Mouse (Mus musculus): ENCODE measurements around the gene Fkbp2.

The Fkbp2 gene

DNA sequence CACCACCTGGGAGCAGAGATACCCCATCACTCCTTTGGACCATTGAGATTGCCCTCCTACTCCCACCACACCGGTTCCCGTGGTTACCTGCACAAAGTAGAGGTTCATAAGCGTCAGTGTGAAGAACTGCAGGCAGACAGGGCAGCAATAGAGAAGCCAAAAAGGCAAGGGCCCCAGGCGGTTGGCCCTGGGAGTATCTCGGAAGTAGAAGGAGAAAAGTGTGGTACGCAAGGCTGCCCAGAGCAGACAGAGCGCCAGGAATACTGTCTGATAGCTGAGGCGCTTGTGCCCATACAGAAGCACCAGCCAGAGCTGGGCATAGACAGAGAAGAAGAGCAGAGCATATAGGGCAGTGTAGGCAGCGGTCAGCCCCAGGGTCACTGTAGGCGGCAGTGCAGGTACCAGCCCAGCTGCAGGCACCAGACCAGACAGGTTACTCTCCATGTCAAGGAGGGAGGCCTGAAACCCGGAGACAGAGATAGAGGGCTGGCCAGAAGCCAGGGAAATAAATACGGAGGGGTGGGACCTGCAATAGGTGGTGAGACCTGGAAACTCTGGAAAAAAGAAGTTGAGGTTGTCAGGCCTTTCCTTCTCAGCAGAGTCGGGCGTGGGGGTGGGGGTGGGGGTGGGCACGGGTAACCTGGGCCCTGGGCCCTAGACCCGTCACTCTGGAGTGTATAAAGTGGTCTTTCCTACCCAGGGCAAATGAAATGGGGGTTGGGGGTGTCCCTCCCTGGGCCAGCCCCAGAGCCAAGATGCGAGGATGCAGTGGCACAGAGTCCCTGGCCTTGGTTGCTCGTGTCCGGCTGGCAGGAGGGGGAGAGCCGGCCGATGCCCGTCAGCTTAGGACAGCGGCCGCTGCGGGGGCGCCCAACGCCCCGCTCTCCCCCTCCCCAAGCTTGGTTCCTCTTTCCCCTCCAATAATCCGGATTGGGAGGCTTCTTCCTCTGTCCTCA is 39.6 kb downstream of the Fkbp2 start:
- no peak for DNase-seq (ENCODE audit: low spot score in 2 of 2)

DNA sequence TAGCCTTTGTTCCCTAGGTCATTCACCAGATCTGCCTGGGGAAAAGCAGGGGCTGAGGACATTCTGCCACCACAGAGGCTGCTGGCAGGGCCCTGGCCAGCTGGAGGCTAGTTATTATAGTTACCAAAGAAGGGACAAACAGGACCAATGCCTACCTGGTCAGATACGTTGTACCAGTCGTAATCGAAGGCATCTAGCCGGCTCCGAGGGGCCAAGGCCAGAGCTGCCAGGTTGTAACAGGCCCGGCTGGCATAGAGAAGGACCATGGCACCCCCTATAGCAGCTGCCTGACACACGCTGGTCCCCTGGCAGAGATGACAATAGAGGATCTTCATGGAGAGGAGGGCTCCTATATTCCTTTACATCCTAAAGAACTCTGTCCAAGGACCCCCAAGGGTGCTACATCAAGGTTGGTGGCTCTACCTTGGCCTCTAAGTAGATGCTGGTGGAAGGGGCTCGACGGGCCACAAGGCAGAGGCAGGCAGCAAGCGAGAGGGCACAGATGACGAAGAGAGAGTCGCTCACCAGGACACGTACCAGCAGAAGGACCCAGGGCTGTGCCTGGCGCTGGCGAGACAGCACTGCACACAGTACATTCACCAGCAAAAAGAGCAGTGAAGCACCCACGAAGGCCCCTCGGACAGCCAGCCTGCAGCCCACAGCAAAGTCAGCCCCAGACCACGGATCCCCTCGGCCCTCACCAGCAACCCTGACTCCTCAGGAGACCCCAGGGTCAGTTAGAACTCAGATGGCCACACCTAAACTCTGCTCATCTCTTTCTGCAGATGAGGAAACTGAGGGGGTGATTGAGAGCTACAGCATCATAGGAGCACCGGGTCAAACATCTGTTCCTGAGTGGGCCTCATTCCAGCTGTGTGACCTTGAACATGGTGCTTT is 40.9 kb downstream of the Fkbp2 start:
- DNase-seq (ENCODE audit: low spot score in 2 of 2) = no peak

DNA sequence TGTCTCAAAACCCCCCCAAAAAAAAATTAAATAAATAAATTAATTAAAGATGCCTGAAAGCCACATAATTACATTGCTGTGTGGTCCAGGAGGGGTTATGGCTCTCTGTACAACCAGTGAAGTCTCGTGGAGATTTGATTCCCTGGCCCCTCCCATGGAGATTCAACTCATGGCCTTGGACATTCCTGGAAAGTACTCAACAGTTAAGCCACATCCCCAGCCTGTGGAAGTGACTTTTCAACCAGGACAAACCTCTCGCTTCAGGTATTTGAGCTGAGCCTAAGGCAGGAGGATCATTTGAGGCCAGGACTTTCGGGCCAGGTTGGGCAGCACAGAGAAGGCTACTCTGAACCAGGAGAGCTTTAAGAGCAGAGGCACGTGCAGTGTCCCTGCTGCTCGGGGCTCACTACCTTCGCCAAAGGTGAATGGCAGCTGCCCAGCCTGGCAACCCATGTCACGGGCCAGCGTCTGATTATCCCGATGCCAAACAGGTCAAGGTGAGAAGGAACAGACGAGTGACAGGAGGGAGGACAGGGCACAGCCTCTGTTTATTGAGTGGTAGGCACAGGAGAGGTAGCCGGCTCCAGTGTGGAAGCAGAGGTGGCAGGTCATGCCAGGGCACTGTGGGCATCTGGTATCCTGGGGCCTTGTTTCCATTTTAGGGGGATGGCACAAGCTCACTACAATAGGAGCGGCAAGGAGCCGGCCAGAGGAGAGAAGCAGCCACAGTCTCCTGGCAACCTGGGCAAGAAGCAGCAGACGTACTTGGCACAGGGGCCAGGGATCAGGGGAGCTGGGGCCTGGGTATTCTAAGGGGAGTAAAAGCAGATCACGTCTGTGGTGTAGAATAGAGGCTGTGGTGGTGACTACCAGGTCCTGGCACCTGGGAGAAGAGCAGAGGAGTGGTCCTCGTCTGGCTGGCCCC is 42.5 kb downstream of the Fkbp2 start:
- DNase-seq (ENCODE audit: low spot score in 2 of 2) = no peak

DNA sequence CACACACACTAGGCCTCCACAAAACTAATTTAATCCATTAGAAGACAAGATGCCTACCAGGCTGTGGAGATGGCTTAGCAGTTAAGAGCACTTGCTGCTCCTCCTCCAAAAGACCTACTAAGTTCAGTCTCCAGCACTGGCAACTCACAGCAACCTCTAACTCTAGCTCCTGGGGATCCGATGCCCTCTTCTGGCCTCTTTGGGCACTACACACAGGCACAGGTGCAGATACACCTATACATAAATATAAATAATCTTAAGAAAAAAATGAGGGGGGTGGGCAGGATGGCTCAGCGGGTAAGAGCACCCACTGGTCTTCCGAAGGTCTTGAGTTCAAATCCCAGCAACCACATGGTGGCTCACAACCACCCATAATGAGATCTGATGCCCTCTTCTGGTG is 44.0 kb downstream of the Fkbp2 start:
- DNase-seq (ENCODE audit: low spot score in 2 of 2) = no peak

DNA sequence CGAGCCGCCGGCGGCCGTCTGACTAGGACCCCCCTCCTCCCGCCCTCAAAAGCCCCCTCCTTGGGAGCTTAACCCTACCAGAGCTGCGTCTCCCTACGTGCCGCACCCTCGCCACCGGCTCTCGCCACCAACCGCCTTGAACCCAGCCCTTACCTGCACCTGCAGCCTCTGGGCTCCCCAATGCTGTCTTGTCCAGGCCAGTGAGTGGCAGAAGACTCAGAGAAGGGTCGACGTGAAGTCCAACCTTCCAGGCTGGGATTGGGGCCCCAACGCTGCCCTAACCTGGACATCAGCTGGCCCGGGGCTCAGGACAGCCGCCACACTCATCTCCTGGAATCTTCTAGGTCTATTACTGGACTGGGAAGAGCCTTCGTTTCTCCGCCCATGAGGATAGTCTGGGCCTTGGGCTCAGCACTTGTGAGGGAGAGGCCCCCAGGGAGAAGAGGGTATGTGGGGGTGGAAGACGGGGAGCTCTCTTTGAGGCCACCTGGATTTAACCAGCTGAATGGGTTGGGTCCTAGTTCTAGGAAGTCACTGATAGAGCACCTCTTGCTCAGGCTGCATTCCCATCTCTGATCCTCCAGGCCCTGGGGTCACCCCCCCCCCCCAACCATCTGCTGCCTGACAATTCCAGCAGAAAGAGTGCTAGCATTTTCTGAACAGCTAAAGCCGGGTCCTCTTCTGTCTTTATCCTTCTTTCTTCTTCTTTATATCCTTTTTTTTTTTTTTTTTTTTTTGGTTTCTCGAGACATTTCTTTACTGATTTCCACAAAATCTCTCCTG is 45.9 kb downstream of the Fkbp2 start, which contains the start of gene Kcnk4:
Kcnk4 (minus strand) TSS at position 321 of the 783 bp plus-strand sequence.
- no peak for DNase-seq (ENCODE audit: low spot score in 2 of 2)

DNA sequence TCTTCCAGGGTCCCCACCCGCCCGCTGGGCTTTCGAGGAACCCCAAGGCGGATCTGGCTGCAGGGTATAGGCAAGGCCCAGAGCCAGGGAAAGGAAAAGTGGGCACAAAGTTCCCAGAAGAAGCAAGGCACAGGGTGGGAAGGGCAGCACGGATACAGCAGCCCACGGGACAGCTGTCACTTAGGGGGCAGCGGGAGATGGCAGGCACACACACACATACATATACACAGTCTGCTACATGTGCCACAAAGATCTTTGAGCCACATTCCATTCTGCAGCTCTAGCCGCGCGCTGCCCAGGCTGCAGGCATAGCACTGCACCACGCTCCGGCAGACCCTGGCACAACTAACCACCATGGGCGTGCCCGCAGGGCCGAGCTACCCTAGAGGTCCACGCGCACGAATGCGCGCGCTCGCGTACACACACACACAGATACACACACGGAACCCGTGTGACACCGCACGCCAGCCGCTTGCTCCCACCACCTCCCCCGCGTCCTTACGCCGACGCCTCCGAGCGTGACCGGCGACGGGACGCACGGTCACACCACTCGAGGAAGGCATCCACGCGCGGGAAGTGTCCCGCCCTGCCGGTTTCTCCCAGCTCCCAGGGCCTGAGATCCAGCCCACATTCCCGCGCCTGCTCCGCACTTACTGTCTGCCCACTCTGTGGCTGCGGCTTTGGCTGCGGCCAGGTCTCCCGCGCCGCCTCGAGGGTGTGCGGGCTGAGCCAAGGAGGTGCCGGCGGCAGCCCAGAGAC is 46.7 kb downstream of the Fkbp2 start:
- DNase-seq (ENCODE audit: low spot score in 2 of 2) = peak in 1 of 2 experiments; percentile 49

DNA sequence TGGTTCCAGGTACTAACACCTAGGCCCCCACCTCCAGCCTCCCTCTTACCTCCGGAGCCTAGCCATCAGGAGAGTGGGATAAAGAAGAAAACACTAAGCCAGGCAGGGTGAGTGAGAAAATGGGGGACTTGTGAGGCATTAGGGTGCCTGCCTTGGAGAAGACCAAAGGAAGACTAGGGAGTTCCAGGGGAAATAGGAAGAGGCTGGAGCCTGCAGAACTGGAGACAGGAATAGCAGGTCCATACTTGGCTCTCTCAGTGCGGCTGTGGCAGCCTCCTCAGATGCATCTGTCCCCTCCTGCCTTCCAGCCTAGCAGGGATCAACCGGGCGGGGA is 47.2 kb downstream of the Fkbp2 start:
- DNase-seq (ENCODE audit: low spot score in 2 of 2) = no peak

DNA sequence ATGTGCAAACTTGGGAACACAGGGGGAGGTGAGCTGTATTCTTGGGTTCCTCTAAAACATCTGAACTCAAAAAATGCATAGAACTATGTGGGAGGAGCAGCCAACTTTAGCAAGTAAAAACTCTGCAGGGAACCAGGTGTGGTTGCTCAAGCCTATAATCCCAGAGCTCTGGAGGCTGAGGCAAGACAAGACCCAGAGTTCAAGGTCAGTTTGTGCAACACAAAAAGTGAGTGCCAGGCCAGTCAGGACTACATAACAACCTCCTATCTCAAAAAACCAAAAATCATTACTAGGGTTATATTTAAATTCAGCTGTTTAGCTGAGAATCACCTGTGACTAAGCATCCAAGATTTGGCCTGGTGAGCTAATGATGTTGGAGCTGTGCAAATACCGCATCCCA is 48.3 kb downstream of the Fkbp2 start:
- DNase-seq (ENCODE audit: low spot score in 2 of 2) = no peak

DNA sequence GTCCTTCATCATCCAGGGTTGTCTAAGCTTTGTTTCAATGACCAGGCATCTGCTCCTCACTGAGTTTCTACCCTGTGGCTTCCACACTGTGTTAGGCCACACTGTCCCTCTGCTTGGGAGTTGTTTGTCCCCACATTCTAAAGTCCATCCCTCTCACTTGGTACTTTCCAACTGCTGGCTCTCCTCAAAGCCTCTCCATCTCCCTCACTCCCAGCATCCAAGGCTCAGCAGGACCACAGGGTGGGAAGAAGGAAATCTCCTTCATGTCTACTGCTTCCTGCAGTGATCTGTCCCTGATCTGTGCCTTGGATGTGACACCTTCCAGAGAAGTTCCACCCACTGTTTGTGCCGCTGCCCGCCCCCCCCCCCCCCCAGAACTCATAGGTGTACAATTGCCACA is 49.3 kb downstream of the Fkbp2 start:
- DNase-seq (ENCODE audit: low spot score in 2 of 2) = no peak

DNA sequence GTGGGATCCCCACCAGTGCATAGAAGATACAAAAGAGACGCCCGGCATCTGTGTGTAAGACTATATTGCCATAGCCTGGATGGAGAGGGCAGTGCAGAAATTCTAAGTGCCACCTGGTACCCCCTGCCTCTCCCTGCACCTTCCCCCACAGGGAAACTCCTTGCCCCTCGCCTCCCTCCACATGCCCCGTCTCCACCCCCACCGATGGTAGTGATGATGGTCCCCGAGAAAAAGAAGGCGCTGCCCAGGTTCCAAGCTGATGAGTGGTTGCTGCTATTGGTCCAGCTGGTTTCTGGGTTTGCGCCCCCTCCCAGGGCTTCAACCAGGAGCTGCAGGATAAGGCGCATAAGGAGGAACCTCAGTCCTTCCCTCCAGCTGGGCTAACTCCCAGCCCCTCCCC is 52.2 kb downstream of the Fkbp2 start:
- DNase-seq (ENCODE audit: low spot score in 2 of 2) = no peak
